8 mouse cellular contexts compared by ENCODE assay signal in the genomic region with DNA sequence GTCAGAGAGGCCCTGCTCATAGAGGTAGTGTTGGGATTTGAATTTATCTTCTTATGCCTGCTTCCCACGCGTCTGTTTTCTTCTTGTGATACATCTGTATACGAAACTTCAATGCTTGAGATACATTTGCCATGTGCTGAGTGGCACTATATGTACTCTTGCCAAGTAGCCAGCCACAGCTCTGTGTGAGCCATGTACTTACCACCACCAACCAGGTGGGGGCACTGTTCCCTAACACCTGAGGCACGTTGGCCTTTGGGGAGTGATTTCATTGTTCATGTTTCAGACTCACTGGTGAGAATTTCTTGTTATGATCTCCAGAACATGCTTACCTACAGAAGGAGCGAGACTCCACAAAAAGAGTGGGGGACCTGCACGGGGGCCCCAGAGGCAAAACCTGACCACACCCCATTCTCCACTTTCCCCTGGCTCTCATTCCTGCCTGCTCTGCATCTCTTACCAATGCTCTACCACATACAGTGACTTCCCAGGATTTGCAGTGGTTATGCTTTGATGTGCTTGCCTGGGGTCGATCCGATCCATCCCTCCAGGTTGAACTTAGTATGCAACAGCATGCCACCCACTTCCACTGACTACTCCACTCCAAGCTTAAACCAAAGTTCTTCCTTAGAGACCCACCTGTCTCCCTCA. TPM values are rescaled to one million over a fixed set of nuclear protein-coding genes. Genes with fewer than 3 reads are reported as not detected.
DNase-seq lines count a peak whose midpoint lies in the region; ATAC-seq and TF ChIP-seq lines count a peak whose summit lies in the region.

No protein-coding gene starts in this region.

- peak; percentile 92 for TF ChIP-seq CTCF in liver, postnatal 0 days (IDR thresholded peaks at IDR 0.05; ENCODE audit: low read depth)
- TF ChIP-seq CTCF in testis, adult 2 months (IDR thresholded peaks at IDR 0.05; ENCODE audit: control insufficient read depth, insufficient read depth, insufficient replicate concordance, low read depth, low read length): peak; percentile 97

- DNase-seq in CD4-positive, CD25-positive, alpha-beta regulatory T cell, adult 2 months (ENCODE audit: low read depth, low spot score): peak; percentile 89
- DNase-seq in adrenal gland, postnatal 36 days: peak; percentile 76 to 84
- DNase-seq in heart, adult 9 months (ENCODE audit: low spot score in 2 of 2): peak; percentile 24 to 49
- peak; percentile 75 to 78 for DNase-seq in kidney, postnatal 25 days
- peak; percentile 82 for DNase-seq in liver, postnatal 0 days

- TF ChIP-seq POLR2A in testis, adult 2 months (IDR thresholded peaks at IDR 0.05; ENCODE audit: control insufficient read depth, low read depth, low read length): no peak

- H3K36me3 ChIP-seq in embryonic facial prominence, embryonic 12.5 days: no peaks in the 10 kb centered on the region
- H3K36me3 ChIP-seq in liver, postnatal 0 days (replicated peaks; ENCODE audit: insufficient read depth, low read length): peaks cover 9% of the 10 kb centered on the region; the same call in 1 of the 2 replicates
- no peaks in the 10 kb centered on the region for H3K36me3 ChIP-seq in neural tube, embryonic 15.5 days
- H3K36me3 ChIP-seq in testis, adult 2 months (ENCODE audit: control insufficient read depth, insufficient read depth, low read length): no peaks in the 10 kb centered on the region

- peak; percentile 72; the same call in 1 of the 2 replicates for ATAC-seq in embryonic facial prominence, embryonic 12.5 days (ENCODE audit: insufficient number of reproducible peaks, insufficient read depth, low FRiP score, low TSS enrichment)
- ATAC-seq in liver, postnatal 0 days: peak; percentile 43; the same call in 1 of the 2 replicates
- ATAC-seq in neural tube, embryonic 15.5 days (ENCODE audit: low FRiP score): peak; percentile 70; the same call in 1 of the 2 replicates

- no peak overlapping the region for H3K9ac ChIP-seq in embryonic facial prominence, embryonic 12.5 days
- no peak overlapping the region for H3K9ac ChIP-seq in liver, postnatal 0 days (replicated peaks)
- H3K9ac ChIP-seq in neural tube, embryonic 15.5 days (replicated peaks): no peak overlapping the region

- WGBS in embryonic facial prominence, embryonic 12.5 days: 21% methylated on average over 8 of the region's 8 CpGs
- WGBS in liver, postnatal 0 days (ENCODE audit: insufficient replicate concordance): 24% methylated on average over 8 of the region's 8 CpGs
- WGBS in neural tube, embryonic 15.5 days: 26% methylated on average over 8 of the region's 8 CpGs

- no peak for TF ChIP-seq EP300 in liver, postnatal 0 days (IDR thresholded peaks at IDR 0.05; ENCODE audit: low read depth)

- no peak overlapping the region for H3K4me3 ChIP-seq in embryonic facial prominence, embryonic 12.5 days
- no peak overlapping the region for H3K4me3 ChIP-seq in liver, postnatal 0 days (ENCODE audit: low read depth, low read length)
- no peak overlapping the region for H3K4me3 ChIP-seq in neural tube, embryonic 15.5 days (replicated peaks)
- H3K4me3 ChIP-seq in testis, adult 2 months (ENCODE audit: control insufficient read depth, low read depth, low read length): no peak overlapping the region

- H3K9me3 ChIP-seq in embryonic facial prominence, embryonic 12.5 days: no peaks in the 10 kb centered on the region
- H3K9me3 ChIP-seq in liver, postnatal 0 days (ENCODE audit: low read length): no peaks in the 10 kb centered on the region
- H3K9me3 ChIP-seq in neural tube, embryonic 15.5 days (replicated peaks): no peaks in the 10 kb centered on the region

- H3K4me2 ChIP-seq in embryonic facial prominence, embryonic 12.5 days (replicated peaks): no peak overlapping the region
- no peak overlapping the region for H3K4me2 ChIP-seq in liver, postnatal 0 days (ENCODE audit: low read depth, low read length)
- no peak overlapping the region for H3K4me2 ChIP-seq in neural tube, embryonic 15.5 days

- no peaks in the 10 kb centered on the region for H3K4me1 ChIP-seq in embryonic facial prominence, embryonic 12.5 days
- no peaks in the 10 kb centered on the region for H3K4me1 ChIP-seq in liver, postnatal 0 days (ENCODE audit: insufficient read depth)
- peaks cover 9% of the 10 kb centered on the region for H3K4me1 ChIP-seq in neural tube, embryonic 15.5 days
- no peaks in the 10 kb centered on the region for H3K4me1 ChIP-seq in testis, adult 2 months (ENCODE audit: control insufficient read depth, insufficient read depth, low read length)

- H3K27me3 ChIP-seq in embryonic facial prominence, embryonic 12.5 days: no peaks in the 10 kb centered on the region
- H3K27me3 ChIP-seq in liver, postnatal 0 days (ENCODE audit: insufficient read depth, low read length): no peaks in the 10 kb centered on the region
- H3K27me3 ChIP-seq in neural tube, embryonic 15.5 days (replicated peaks): no peaks in the 10 kb centered on the region
- H3K27me3 ChIP-seq in testis, adult 2 months (ENCODE audit: control insufficient read depth, insufficient read depth, low read length): no peaks in the 10 kb centered on the region

- H3K27ac ChIP-seq in embryonic facial prominence, embryonic 12.5 days: no peak overlapping the region
- H3K27ac ChIP-seq in liver, postnatal 0 days (ENCODE audit: low read depth): no peak overlapping the region
- H3K27ac ChIP-seq in neural tube, embryonic 15.5 days (replicated peaks): no peak overlapping the region
- no peak overlapping the region for H3K27ac ChIP-seq in testis, adult 2 months (ENCODE audit: control insufficient read depth, insufficient read depth, low read depth, low read length)

RNA-seq across cellular contexts. Expression of gene Spp2, which starts 18.0 kb away (rescaled TPM):
- total RNA-seq in adrenal gland, postnatal 36 days (2021): not detected
- polyA plus RNA-seq in embryonic facial prominence, embryonic 12.5 days (2016; fragmentation: Nextera tagmentation; extraction: Ambion mirVana): not detected in 2 replicates
- polyA plus RNA-seq in liver, postnatal 0 days (2015; fragmentation: Nextera tagmentation; extraction: Ambion mirVana): 738 and 756 TPM in 2 replicates
- polyA plus RNA-seq in neural tube, embryonic 15.5 days (2015; fragmentation: Nextera tagmentation; extraction: Ambion mirVana): not detected in 2 replicates
- polyA plus RNA-seq in testis, adult 2 months (2012; rRNA removed): not detected in 2 replicates

Comparison
In these comparisons a context has a peak if more than half of its experiments do, and no peak if none do; other contexts are left out.
1. DNase-seq: peak in every context shown above with its lines; median percentile 89 in CD4-positive, CD25-positive, alpha-beta regulatory T cell, adult 2 months; 82 in liver, postnatal 0 days; 80 in adrenal gland, postnatal 36 days; 76 in kidney, postnatal 25 days; 36 in heart, adult 9 months.
2. RNA of gene Spp2, which starts 18.0 kb away (polyA plus RNA-seq): 738 to 756 TPM in liver, postnatal 0 days; not detected in embryonic facial prominence, embryonic 12.5 days, not detected in neural tube, embryonic 15.5 days and not detected in testis, adult 2 months; every median in the first group is over 100 times any median in the second.
3. Peak in every context shown above with its lines, with median percentiles within 50 percentile points of each other: ATAC-seq.